Mouse (Mus musculus): ENCODE measurements at regions not wholly inside any gene's neighbourhood (a gene's known extent, or its start where the extent isn't known, plus 50 kb on each side); places are given as distances from the start of the nearest gene placed in this dataset.
"Not testable (repeated sequence)": the region's sequence is repeated elsewhere in the genome, so short reads cannot be mapped to it uniquely, and the experiment has no call there.

GRCm38 (mm10) chr5:64693616-64694015 is 109.6 kb upstream of the Klf3 start:
- DNase-seq (ENCODE audit: low spot score in 2 of 2): no peak

GRCm38 (mm10) chr5:64694606-64695005 is 108.6 kb upstream of the Klf3 start:
- no peak for DNase-seq (ENCODE audit: low spot score in 2 of 2)

- no peak for DNase-seq (ENCODE audit: low spot score in 2 of 2)
Observed at GRCm38 (mm10) chr5:64696099-64696498, 107.1 kb upstream of the Klf3 start.

GRCm38 (mm10) chr5:64697466-64697865 is 105.7 kb upstream of the Klf3 start:
- no peak for DNase-seq (ENCODE audit: low spot score in 2 of 2)

- DNase-seq (ENCODE audit: low spot score in 2 of 2): no peak
Observed at GRCm38 (mm10) chr5:64698458-64699116, 104.6 kb upstream of the Klf3 start.

GRCm38 (mm10) chr5:64700030-64700429 is 103.2 kb upstream of the Klf3 start:
- no peak for DNase-seq (ENCODE audit: low spot score in 2 of 2)

- no peak for DNase-seq (ENCODE audit: low spot score in 2 of 2)
Observed at GRCm38 (mm10) chr5:64701219-64701779, 101.9 kb upstream of the Klf3 start.

GRCm38 (mm10) chr5:64701780-64702231 is 101.4 kb upstream of the Klf3 start:
- peak; percentile 45 to 80 for DNase-seq (ENCODE audit: low spot score in 2 of 2)

GRCm38 (mm10) chr5:64702404-64702803 is 100.8 kb upstream of the Klf3 start:
- DNase-seq (ENCODE audit: low spot score in 2 of 2): not testable (repeated sequence)

- peak; percentile 43 to 70 for DNase-seq (ENCODE audit: low spot score in 2 of 2)
Observed at GRCm38 (mm10) chr5:64703091-64703872, 99.9 kb upstream of the Klf3 start.

- DNase-seq (ENCODE audit: low spot score in 2 of 2): peak; percentile 49 to 76
Observed at GRCm38 (mm10) chr5:64704144-64704543, 99.0 kb upstream of the Klf3 start.

GRCm38 (mm10) chr5:64706586-64706985 is 96.6 kb upstream of the Klf3 start:
- DNase-seq (ENCODE audit: low spot score in 2 of 2): no peak

GRCm38 (mm10) chr5:64709146-64709545 is 94.0 kb upstream of the Klf3 start:
- no peak for DNase-seq (ENCODE audit: low spot score in 2 of 2)

- DNase-seq (ENCODE audit: low spot score in 2 of 2): no peak
Observed at GRCm38 (mm10) chr5:64710236-64710635, 93.0 kb upstream of the Klf3 start.

- DNase-seq (ENCODE audit: low spot score in 2 of 2): no peak
Observed at GRCm38 (mm10) chr5:64710968-64711367, 92.2 kb upstream of the Klf3 start.

- peak in 1 of 2 experiments; percentile 57 for DNase-seq (ENCODE audit: low spot score in 2 of 2)
Observed at GRCm38 (mm10) chr5:64714221-64714653, 89.0 kb upstream of the Klf3 start.

- peak in 1 of 2 experiments; percentile 29 for DNase-seq (ENCODE audit: low spot score in 2 of 2)
Observed at GRCm38 (mm10) chr5:64714710-64715109, 88.5 kb upstream of the Klf3 start.

- no peak for DNase-seq (ENCODE audit: low spot score in 2 of 2)
Observed at GRCm38 (mm10) chr5:64716551-64716950, 86.6 kb upstream of the Klf3 start.

GRCm38 (mm10) chr5:64722211-64722610 is 81.0 kb upstream of the Klf3 start:
- DNase-seq (ENCODE audit: low spot score in 2 of 2): no peak

GRCm38 (mm10) chr5:64727847-64728246 is 75.3 kb upstream of the Klf3 start:
- no peak for DNase-seq (ENCODE audit: low spot score in 2 of 2)

- DNase-seq (ENCODE audit: low spot score in 2 of 2): no peak
Observed at GRCm38 (mm10) chr5:64732356-64732755, 70.8 kb upstream of the Klf3 start.

GRCm38 (mm10) chr5:64736985-64737384 is 66.2 kb upstream of the Klf3 start:
- DNase-seq (ENCODE audit: low spot score in 2 of 2): no peak

Measured in cerebellum, postnatal 4 days (tissue).